Mouse (Mus musculus) lung, adult 2 months (tissue): ENCODE measurements around the gene Tmem9b.

Experiments used
- CTCF ChIP-seq: fragments of 200-500 bp; IDR thresholded peaks from 2 replicates; pipeline ENCODE4 v1.5.1; 2011; ENCODE audit warnings: mild to moderate bottlenecking, low read length, control low read depth; ENCODE audit not compliant: insufficient read depth
- POLR2A ChIP-seq: fragments of 200-500 bp; IDR thresholded peaks from 2 replicates; pipeline ENCODE4 v1.6.1; 2011; ENCODE audit warnings: low read depth, mild to moderate bottlenecking, control low read depth, low read length, borderline replicate concordance; ENCODE audit errors: extremely low read depth

DNA sequence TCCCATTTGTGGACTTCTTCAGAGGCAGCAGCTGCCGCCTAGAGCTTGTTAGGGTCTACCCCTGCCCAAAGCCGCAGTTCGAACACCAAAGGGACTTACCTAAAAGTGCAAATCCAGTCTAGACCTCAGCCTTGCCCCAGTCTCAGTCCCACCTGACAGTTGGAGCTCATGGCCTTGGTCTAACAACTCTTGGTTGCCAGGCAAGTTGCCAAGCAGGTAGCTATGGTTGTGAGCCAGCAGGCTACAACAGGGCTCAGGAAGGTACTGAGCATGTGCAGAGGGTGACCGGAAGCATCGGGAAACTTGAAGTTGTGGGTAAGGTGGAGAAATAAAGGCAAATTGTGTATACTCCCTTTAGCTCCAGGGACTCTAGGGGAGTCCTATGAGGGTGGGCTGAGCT lies 29.0 kb downstream of the Tmem9b start, which contains the start of gene BC051019:
- TF ChIP-seq POLR2A (0 out of 2 replicates have a peak, but pooled peaks have one; percentile 15), CTCF (no peak)
